Mouse (Mus musculus) heart, postnatal 0 days (tissue): ENCODE data around the gene Gpx1. TPM values are rescaled to one million over a fixed set of nuclear protein-coding genes. Genes with fewer than 3 reads are reported as not detected.

Source experiments
- ATAC-seq: fragments of 200-750 bp; cut with Nextera tagmentation; 2 replicates; pipeline ENCODE4 v1.8.0; 2017; ENCODE audit warnings: low read depth, moderate number of reproducible peaks, moderate library complexity; ENCODE audit not compliant: insufficient read depth
- DNase-seq: peaks from one replicate; pipeline ENCODE4 v3.0.0-alpha.2; 2016; ENCODE audit warnings: low spot score
- H3K27ac ChIP-seq: fragments of 300-500 bp; sonication (generic); 2 replicates; pipeline ENCODE4 v1.5.1; 2014; ENCODE audit warnings: low read depth, mild to moderate bottlenecking
- H3K27me3 ChIP-seq: fragments of 300-500 bp; sonication (generic); 2 replicates; pipeline ENCODE4 v1.6.1; 2014; ENCODE audit warnings: low read length, mixed read lengths; ENCODE audit not compliant: control insufficient read depth, insufficient read depth
- H3K36me3 ChIP-seq: fragments of 300-500 bp; sonication (generic); replicated peaks from 2 replicates; pipeline ENCODE4 v1.6.1; 2014; ENCODE audit warnings: low read length, mixed read lengths; ENCODE audit not compliant: control insufficient read depth, insufficient read depth
- H3K4me1 ChIP-seq: fragments of 300-500 bp; sonication (generic); 2 replicates; pipeline ENCODE4 v1.6.1; 2014; ENCODE audit warnings: antibody characterized with exemption; ENCODE audit not compliant: control insufficient read depth, insufficient read depth
- H3K4me2 ChIP-seq: fragments of 300-500 bp; sonication (generic); 2 replicates; pipeline ENCODE4 v1.6.1; 2014; ENCODE audit warnings: low read depth, mild to moderate bottlenecking, low read length, moderate library complexity
- H3K4me3 ChIP-seq: fragments of 300-500 bp; sonication (generic); 2 replicates; pipeline ENCODE4 v1.5.1; 2014; ENCODE audit warnings: low read depth, low read length
- H3K9ac ChIP-seq: fragments of 300-500 bp; sonication (generic); replicated peaks from 2 replicates; pipeline ENCODE4 v1.6.1; 2014; ENCODE audit warnings: low read depth, low read length, mixed read lengths
- H3K9me3 ChIP-seq: fragments of 300-500 bp; sonication (generic); replicated peaks from 2 replicates; pipeline ENCODE4 v1.6.1; 2016; ENCODE audit warnings: low read length; ENCODE audit not compliant: control insufficient read depth
- CTCF ChIP-seq: IDR thresholded peaks from 2 replicates; pipeline ENCODE4 v1.5.1; 2016; ENCODE audit warnings: antibody characterized with exemption, control low read depth, low read depth
- EP300 ChIP-seq: IDR thresholded peaks from 2 replicates; pipeline ENCODE4 v1.6.1; 2016; ENCODE audit warnings: antibody characterized with exemption, low read depth
- WGBS: fragments of 180-500 bp; shearing (Covaris S2); extraction: QIAGEN DNeasy Blood & Tissue Kit; methylation state at CpG from one replicate; pipeline ENCODE4 v1.1.7; 2014; 5-methylcytosine and 5-hydroxymethylcytosine counted together
- polyA plus RNA-seq: library from polyadenylated mRNA; unstranded; fragments of >200 nt; fragmentation: Nextera tagmentation; extraction: Ambion mirVana; gene quantifications from 2 replicates; pipeline ENCODE4 v1.2.1, GENCODE M21; 2015
- total RNA-seq: library from RNA; depleted of rRNA; stranded (reverse); fragments of >200 nt; gene quantifications from 2 replicates; pipeline ENCODE4 v1.2.3, GENCODE M21; 2014; ENCODE audit warnings: low replicate concordance

Gpx1 gene
- total and polyA plus RNA-seq, 2 experiments from 2014 or later, result 336 to 578 TPM

DNA sequence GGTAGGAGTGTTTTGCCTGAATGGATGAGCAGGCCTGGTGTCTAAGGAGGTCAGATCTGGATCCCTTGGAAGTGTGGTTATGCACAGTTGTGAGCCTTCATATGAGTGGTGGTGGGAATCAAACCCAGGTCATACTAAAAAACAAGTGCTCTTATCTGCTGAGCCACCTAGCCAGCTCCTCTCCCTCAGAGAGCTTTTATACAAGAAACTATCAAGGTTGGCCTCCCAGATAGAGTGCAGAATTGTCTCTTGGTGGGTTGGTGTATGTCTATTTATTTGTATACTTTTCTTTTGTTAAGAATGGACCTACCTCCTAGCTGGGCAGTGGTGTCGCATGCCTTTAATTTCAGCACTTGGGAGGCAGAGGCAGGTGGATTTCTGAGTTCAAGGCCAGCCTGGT, 5.1 kb downstream of the Gpx1 start:
- no peak for ATAC-seq
- Histone ChIP-seq H3K4me2 (no peak overlapping the region), H3K9me3 (no peaks in the 10 kb centered on the region), H3K4me1 (peaks cover 25% of the 10 kb centered on the region), H3K36me3 (no peaks in the 10 kb centered on the region), H3K27ac (no peak overlapping the region), H3K4me3 (no peak overlapping the region), H3K27me3 (no peaks in the 10 kb centered on the region), H3K9ac (no peak overlapping the region)
- DNase-seq, result no peak
- 95% methylated on average over 1 of the region's 1 CpGs for WGBS
- TF ChIP-seq CTCF (no peak), EP300 (no peak)

DNA sequence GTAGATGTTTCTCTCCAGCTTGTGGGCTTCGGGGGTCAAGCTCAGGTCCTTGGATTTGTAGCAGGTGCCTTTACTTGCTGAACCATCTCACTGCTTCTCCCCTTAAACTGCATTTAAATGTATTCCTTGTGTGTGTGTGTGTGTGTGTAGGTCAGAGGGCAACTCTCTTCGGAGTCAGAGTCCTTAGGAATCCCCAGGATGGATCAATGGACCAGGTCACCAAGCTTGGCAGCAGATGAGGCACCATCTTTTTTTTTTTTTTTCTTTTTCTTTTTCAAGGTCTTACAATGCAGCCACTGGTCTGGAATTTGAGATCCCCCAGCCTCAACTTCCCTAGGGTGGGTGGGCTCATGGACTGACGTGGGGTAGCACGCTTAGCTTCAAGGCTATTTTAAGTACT, 5.8 kb downstream of the Gpx1 start:
- Histone ChIP-seq H3K9me3 (no peaks in the 10 kb centered on the region), H3K4me1 (peaks cover 30% of the 10 kb centered on the region), H3K27me3 (no peaks in the 10 kb centered on the region), H3K9ac (no peak overlapping the region), H3K27ac (no peak overlapping the region), H3K36me3 (no peaks in the 10 kb centered on the region), H3K4me3 (no peak overlapping the region), H3K4me2 (no peak overlapping the region)
- no peak for TF ChIP-seq EP300
- TF ChIP-seq CTCF, result no peak
- DNase-seq, result no peak
- ATAC-seq, result no peak
- 83% methylated on average over 4 of the region's 4 CpGs for WGBS

DNA sequence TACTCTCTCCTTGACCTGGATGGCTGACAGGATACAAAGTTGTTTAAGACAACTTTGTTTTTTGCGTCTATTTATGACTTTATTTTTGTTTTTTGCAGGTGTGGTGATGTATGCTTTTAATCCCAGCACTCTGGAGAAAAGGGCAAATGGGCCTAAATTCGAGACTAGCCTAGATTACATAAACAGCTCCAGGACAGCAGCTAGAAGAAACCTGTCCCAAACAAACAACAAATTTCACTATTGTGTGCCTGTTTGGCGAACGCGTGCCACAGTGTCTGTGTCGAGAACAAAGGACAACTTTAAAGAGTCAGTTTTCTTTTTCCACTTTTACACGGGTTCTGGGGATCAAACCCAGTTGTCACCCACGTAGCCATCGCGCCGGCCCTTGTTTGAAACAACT, 8.3 kb downstream of the Gpx1 start:
- peak overlapping the region; percentile 79 for H3K9ac ChIP-seq
- H3K36me3 ChIP-seq, result peaks cover 14% of the 10 kb centered on the region
- no peaks in the 10 kb centered on the region for H3K9me3 ChIP-seq
- peak overlapping the region; percentile 83 for H3K4me3 ChIP-seq
- H3K4me2 ChIP-seq, result peak overlapping the region; percentile 83
- peaks cover 10% of the 10 kb centered on the region for H3K4me1 ChIP-seq
- no peaks in the 10 kb centered on the region for H3K27me3 ChIP-seq
- ATAC-seq (no peak), DNase-seq (no peak)
- WGBS, result 4% methylated on average over 11 of the region's 11 CpGs
- TF ChIP-seq CTCF (no peak), EP300 (no peak)
- H3K27ac ChIP-seq, result peak overlapping the region; percentile 95

DNA sequence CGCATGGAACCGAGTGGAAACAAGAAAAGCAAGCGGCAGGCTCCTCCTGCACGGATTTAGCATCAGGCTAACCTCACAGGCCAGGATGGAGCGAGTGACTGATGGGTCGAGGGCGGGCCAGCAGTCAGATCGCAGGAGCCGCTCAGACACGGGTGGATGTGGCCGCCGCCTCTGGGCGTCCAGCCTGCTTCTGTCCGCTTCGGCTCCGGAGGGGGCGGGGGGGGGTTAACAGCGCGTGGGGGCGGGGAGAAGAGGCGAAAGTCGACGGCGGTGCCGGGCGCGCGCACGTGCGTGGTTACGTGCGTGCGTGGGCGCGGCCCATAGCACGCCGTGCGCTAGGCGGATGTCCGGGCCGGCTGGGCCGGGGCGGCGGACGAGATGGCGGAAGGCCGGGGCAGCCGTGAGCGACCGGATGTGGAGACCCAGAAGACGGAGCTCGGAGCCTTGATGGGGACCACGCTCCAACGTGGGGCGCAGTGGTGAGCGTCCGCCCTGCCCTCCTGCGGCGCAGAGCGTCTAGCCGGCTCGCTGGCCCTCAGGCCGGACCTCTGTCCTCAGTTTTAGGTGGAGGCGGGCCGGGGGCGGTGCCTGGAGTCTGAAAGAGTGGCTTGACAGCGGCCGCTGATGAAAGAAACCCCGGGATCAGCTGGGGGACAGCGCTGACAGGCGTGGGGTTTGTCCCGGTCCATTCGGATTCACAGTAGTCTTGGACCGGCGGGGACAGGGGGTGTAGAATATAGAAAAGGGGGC, 9.0 kb downstream of the Gpx1 start, which contains the start of gene Usp4:
TSS of gene Usp4 (plus strand) at position 314 of the 750 bp plus-strand sequence.
- peak within 1 kb of the TSS; percentile 83 for H3K4me3 ChIP-seq
- H3K4me2 ChIP-seq, result peak within 1 kb of the TSS; percentile 83
- no peaks in the 10 kb centered on the region for H3K27me3 ChIP-seq
- H3K9ac ChIP-seq, result peak within 1 kb of the TSS; percentile 79
- WGBS, result 1% methylated on average over 60 of the region's 75 CpGs
- ATAC-seq (peak; percentile 95), DNase-seq (peak; percentile 88)
- H3K9me3 ChIP-seq, result no peaks in the 10 kb centered on the region
- peaks cover 10% of the 10 kb centered on the region for H3K4me1 ChIP-seq
- H3K36me3 ChIP-seq, result peaks cover 21% of the 10 kb centered on the region
- TF ChIP-seq CTCF (no peak), EP300 (peak; percentile 66; the same call in 1 of the 2 replicates)
- peak within 1 kb of the TSS; percentile 95 for H3K27ac ChIP-seq

DNA sequence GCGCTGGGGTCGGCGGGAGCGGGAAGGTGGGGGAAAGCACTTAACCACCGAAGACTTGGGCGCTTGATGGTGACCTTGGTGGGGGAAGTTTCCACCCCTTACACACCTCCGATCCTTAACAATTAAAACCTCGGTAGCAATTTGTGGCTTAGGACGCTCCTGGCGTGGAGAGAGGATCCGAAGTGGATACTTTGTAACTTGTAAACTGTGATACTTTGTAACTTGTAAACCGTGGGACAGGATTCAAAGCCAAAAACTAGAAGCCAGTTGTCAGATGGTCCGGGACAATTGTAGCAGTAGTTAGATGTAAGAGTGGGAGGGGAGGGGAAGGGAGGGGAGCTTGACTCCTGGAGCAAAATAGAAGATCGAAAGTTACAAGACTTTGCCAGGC, 9.6 kb downstream of the Gpx1 start:
- peak overlapping the region; percentile 83 for H3K4me3 ChIP-seq
- peak overlapping the region; percentile 79 for H3K9ac ChIP-seq
- peak; percentile 5 for DNase-seq
- H3K4me2 ChIP-seq, result peak overlapping the region; percentile 83
- H3K36me3 ChIP-seq, result peaks cover 27% of the 10 kb centered on the region
- no peaks in the 10 kb centered on the region for H3K9me3 ChIP-seq
- H3K27ac ChIP-seq, result peak overlapping the region; percentile 95
- no peaks in the 10 kb centered on the region for H3K27me3 ChIP-seq
- ATAC-seq, result no peak
- 2% methylated on average over 14 of the region's 14 CpGs for WGBS
- TF ChIP-seq CTCF (no peak), EP300 (no peak)
- peaks cover 10% of the 10 kb centered on the region for H3K4me1 ChIP-seq

DNA sequence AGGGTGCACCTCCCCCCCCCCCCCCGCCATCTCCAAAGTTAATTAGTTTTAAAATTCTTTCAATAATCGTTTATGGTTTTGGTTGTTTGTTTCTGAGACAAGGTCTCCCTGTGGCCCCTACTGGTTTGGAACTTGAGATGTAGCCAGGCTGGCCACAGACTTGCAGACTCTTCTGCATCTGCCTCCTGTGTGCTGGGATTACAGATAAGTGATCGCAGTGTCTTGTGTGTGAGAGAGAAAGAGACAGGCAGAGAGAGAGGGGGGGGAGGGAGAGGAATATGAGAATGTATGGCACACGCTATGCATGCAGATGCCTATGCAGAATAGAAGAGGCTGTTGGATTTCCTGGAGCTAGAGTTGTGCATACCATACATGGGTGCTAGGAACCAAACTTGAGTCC, 11.0 kb downstream of the Gpx1 start:
- DNase-seq, result no peak
- H3K27ac ChIP-seq, result no peak overlapping the region
- H3K4me2 ChIP-seq, result no peak overlapping the region
- H3K9me3 ChIP-seq, result no peaks in the 10 kb centered on the region
- H3K9ac ChIP-seq, result no peak overlapping the region
- WGBS, result 88% methylated on average over 4 of the region's 4 CpGs
- TF ChIP-seq EP300 (no peak), CTCF (no peak)
- no peak for ATAC-seq
- H3K27me3 ChIP-seq, result no peaks in the 10 kb centered on the region
- H3K4me1 ChIP-seq, result peaks cover 10% of the 10 kb centered on the region
- H3K36me3 ChIP-seq, result peaks cover 41% of the 10 kb centered on the region
- H3K4me3 ChIP-seq, result no peak overlapping the region
